Mouse (Mus musculus): Measurements from ENCODE around the gene Rhbdl1. TPM values are rescaled to one million over a fixed set of nuclear protein-coding genes. Genes with fewer than 3 reads are reported as not detected.

The Rhbdl1 gene
- polyA plus RNA-seq (2014; fragmentation: Nextera tagmentation; extraction: Ambion mirVana): 2.7 and 3.2 TPM in 2 replicates

- peaks cover 37% of the 10 kb centered on the region for H3K4me1 ChIP-seq (ENCODE audit: control insufficient read depth, insufficient read depth, low read length)
Measured at GRCm38 (mm10) chr17:25837076-25837410, at the start of gene Rhbdl1. TSS of gene Rhbdl1 (minus strand) at chr17:25837295.

GRCm38 (mm10) chr17:25886806-25887205 lies 49.7 kb upstream of the Rhbdl1 start:
- Histone ChIP-seq H3K9ac (replicated peaks; ENCODE audit: low read depth, low read length) (no peak overlapping the region), H3K9me3 (ENCODE audit: control insufficient read depth, low read depth, low read length) (no peaks in the 10 kb centered on the region), H3K4me2 (replicated peaks; ENCODE audit: low read depth, low read length) (no peak overlapping the region), H3K36me3 (ENCODE audit: control insufficient read depth, insufficient read depth, low read length) (peaks cover 26% of the 10 kb centered on the region), H3K4me3 (ENCODE audit: low read depth, low read length) (no peak overlapping the region), H3K4me1 (ENCODE audit: control insufficient read depth, insufficient read depth, low read length) (no peaks in the 10 kb centered on the region), H3K27ac (ENCODE audit: low read length) (no peak overlapping the region), H3K27me3 (ENCODE audit: control insufficient read depth, insufficient read depth, low read length) (no peaks in the 10 kb centered on the region)
- ATAC-seq (ENCODE audit: insufficient number of reproducible peaks, insufficient read depth, low FRiP score, low read depth): no peak

More at GRCm38 (mm10) chr17:25837076-25837410, at the start of gene Rhbdl1:
- ATAC-seq (ENCODE audit: insufficient number of reproducible peaks, insufficient read depth, low FRiP score, low read depth): no peak
- Histone ChIP-seq H3K27me3 (ENCODE audit: control insufficient read depth, insufficient read depth, low read length) (no peaks in the 10 kb centered on the region), H3K9me3 (ENCODE audit: control insufficient read depth, low read depth, low read length) (no peaks in the 10 kb centered on the region), H3K9ac (replicated peaks; ENCODE audit: low read depth, low read length) (no peak within 1 kb of the TSS; the same call in 1 of the 2 replicates), H3K4me2 (replicated peaks; ENCODE audit: low read depth, low read length) (peak within 1 kb of the TSS; percentile 52), H3K4me3 (ENCODE audit: low read depth, low read length) (peak within 1 kb of the TSS; percentile 20), H3K27ac (ENCODE audit: low read length) (peak within 1 kb of the TSS; percentile 48; the same call in 1 of the 2 replicates), H3K36me3 (ENCODE audit: control insufficient read depth, insufficient read depth, low read length) (peaks cover 48% of the 10 kb centered on the region)
- WGBS: 5% methylated on average over 29 of the region's 29 CpGs

GRCm38 (mm10) chr17:25885636-25886035 lies 48.5 kb upstream of the Rhbdl1 start:
- peaks cover 32% of the 10 kb centered on the region for H3K36me3 ChIP-seq (ENCODE audit: control insufficient read depth, insufficient read depth, low read length)
- 62% methylated on average over 4 of the region's 4 CpGs for WGBS
- H3K27me3 ChIP-seq (ENCODE audit: control insufficient read depth, insufficient read depth, low read length): no peaks in the 10 kb centered on the region
- ATAC-seq (ENCODE audit: insufficient number of reproducible peaks, insufficient read depth, low FRiP score, low read depth): no peak
- no peaks in the 10 kb centered on the region for H3K9me3 ChIP-seq (ENCODE audit: control insufficient read depth, low read depth, low read length)
- H3K4me3 ChIP-seq (ENCODE audit: low read depth, low read length): no peak overlapping the region
- no peaks in the 10 kb centered on the region for H3K4me1 ChIP-seq (ENCODE audit: control insufficient read depth, insufficient read depth, low read length)
- H3K4me2 ChIP-seq (replicated peaks; ENCODE audit: low read depth, low read length): no peak overlapping the region
- H3K27ac ChIP-seq (ENCODE audit: low read length): no peak overlapping the region
- no peak overlapping the region for H3K9ac ChIP-seq (replicated peaks; ENCODE audit: low read depth, low read length)

GRCm38 (mm10) chr17:25883824-25884223 lies 46.7 kb upstream of the Rhbdl1 start:
- no peak overlapping the region for H3K9ac ChIP-seq (replicated peaks; ENCODE audit: low read depth, low read length)
- H3K4me2 ChIP-seq (replicated peaks; ENCODE audit: low read depth, low read length): no peak overlapping the region
- no peak overlapping the region for H3K4me3 ChIP-seq (ENCODE audit: low read depth, low read length)
- no peak for ATAC-seq (ENCODE audit: insufficient number of reproducible peaks, insufficient read depth, low FRiP score, low read depth)
- no peaks in the 10 kb centered on the region for H3K4me1 ChIP-seq (ENCODE audit: control insufficient read depth, insufficient read depth, low read length)
- H3K27ac ChIP-seq (ENCODE audit: low read length): no peak overlapping the region
- no peaks in the 10 kb centered on the region for H3K27me3 ChIP-seq (ENCODE audit: control insufficient read depth, insufficient read depth, low read length)
- 98% methylated on average over 3 of the region's 3 CpGs for WGBS
- peaks cover 27% of the 10 kb centered on the region for H3K36me3 ChIP-seq (ENCODE audit: control insufficient read depth, insufficient read depth, low read length)
- no peaks in the 10 kb centered on the region for H3K9me3 ChIP-seq (ENCODE audit: control insufficient read depth, low read depth, low read length)

DNA sequence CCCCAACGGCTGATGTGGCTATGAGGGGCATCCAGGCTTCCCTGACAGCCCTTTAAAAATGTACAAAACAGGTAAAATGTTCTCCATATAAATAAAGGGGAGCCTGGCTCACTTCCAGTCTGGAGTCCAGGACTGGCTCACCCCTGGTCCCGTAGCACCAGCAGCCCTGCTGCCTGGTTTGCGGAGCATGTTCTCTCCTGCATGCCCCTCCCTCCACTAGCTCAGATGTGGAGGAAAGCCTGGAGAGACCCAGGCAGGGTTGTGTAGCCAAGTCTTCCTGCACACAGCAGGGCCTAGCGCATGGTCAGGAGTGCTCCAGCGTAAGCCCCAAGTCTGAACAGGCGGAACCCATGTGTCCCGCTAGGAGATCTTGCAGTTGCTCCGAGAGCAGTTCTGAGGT lies 46.2 kb upstream of the Rhbdl1 start:
- 84% methylated on average over 8 of the region's 8 CpGs for WGBS
- Histone ChIP-seq H3K9me3 (ENCODE audit: control insufficient read depth, low read depth, low read length) (no peaks in the 10 kb centered on the region), H3K4me2 (replicated peaks; ENCODE audit: low read depth, low read length) (no peak overlapping the region), H3K4me1 (ENCODE audit: control insufficient read depth, insufficient read depth, low read length) (no peaks in the 10 kb centered on the region), H3K27me3 (ENCODE audit: control insufficient read depth, insufficient read depth, low read length) (no peaks in the 10 kb centered on the region), H3K36me3 (ENCODE audit: control insufficient read depth, insufficient read depth, low read length) (peaks cover 33% of the 10 kb centered on the region), H3K4me3 (ENCODE audit: low read depth, low read length) (no peak overlapping the region), H3K9ac (replicated peaks; ENCODE audit: low read depth, low read length) (no peak overlapping the region), H3K27ac (ENCODE audit: low read length) (no peak overlapping the region)
- ATAC-seq (ENCODE audit: insufficient number of reproducible peaks, insufficient read depth, low FRiP score, low read depth): no peak

DNA sequence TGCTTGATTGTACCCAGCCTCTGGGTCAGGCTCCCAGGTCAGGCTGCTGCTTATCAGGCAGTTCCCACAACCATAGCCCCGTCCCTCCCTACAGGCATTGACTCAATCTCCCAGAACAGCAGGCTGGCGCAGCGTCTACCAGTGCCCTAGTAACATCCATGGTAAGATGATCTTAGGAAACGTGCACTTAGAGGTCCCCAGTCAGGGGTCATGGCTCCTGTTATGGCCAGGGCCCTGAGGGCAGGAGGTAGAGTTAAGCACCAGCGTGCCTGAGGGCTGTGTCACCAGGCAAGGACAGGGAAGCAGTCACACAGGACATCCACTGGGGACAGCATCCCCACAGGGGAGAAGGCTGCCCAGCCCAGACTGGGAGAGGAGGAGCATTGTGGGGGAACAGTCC lies 45.2 kb upstream of the Rhbdl1 start:
- no peaks in the 10 kb centered on the region for H3K4me1 ChIP-seq (ENCODE audit: control insufficient read depth, insufficient read depth, low read length)
- H3K36me3 ChIP-seq (ENCODE audit: control insufficient read depth, insufficient read depth, low read length): peaks cover 36% of the 10 kb centered on the region
- no peaks in the 10 kb centered on the region for H3K9me3 ChIP-seq (ENCODE audit: control insufficient read depth, low read depth, low read length)
- H3K9ac ChIP-seq (replicated peaks; ENCODE audit: low read depth, low read length): no peak overlapping the region
- H3K27me3 ChIP-seq (ENCODE audit: control insufficient read depth, insufficient read depth, low read length): no peaks in the 10 kb centered on the region
- H3K4me2 ChIP-seq (replicated peaks; ENCODE audit: low read depth, low read length): no peak overlapping the region
- no peak for ATAC-seq (ENCODE audit: insufficient number of reproducible peaks, insufficient read depth, low FRiP score, low read depth)
- H3K27ac ChIP-seq (ENCODE audit: low read length): no peak overlapping the region
- WGBS: 46% methylated on average over 5 of the region's 5 CpGs
- no peak overlapping the region for H3K4me3 ChIP-seq (ENCODE audit: low read depth, low read length)

DNA sequence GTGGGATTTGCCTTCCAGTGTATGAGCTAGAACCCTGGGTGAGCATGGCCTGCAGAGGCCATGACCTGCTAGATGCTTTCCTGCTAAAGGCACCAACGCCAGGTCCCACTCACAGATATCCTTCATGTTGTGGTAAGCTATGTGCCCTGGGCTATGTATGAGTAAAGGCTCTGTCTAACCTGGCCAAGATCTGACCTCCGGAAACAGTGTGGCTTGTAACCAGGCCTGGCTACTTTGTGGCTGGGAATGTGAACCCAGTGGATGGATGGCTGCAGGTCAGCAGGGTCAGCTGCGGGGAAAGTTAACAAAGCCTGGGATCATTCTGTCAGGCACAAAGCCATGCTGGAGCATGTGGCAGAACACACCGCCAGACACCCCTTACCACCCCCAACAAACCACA lies 44.6 kb upstream of the Rhbdl1 start:
- Histone ChIP-seq H3K4me3 (ENCODE audit: low read depth, low read length) (no peak overlapping the region), H3K4me2 (replicated peaks; ENCODE audit: low read depth, low read length) (no peak overlapping the region), H3K9me3 (ENCODE audit: control insufficient read depth, low read depth, low read length) (no peaks in the 10 kb centered on the region), H3K27me3 (ENCODE audit: control insufficient read depth, insufficient read depth, low read length) (no peaks in the 10 kb centered on the region), H3K27ac (ENCODE audit: low read length) (no peak overlapping the region), H3K9ac (replicated peaks; ENCODE audit: low read depth, low read length) (no peak overlapping the region), H3K36me3 (ENCODE audit: control insufficient read depth, insufficient read depth, low read length) (peaks cover 36% of the 10 kb centered on the region), H3K4me1 (ENCODE audit: control insufficient read depth, insufficient read depth, low read length) (no peaks in the 10 kb centered on the region)
- WGBS: 31% methylated on average over 4 of the region's 4 CpGs
- ATAC-seq (ENCODE audit: insufficient number of reproducible peaks, insufficient read depth, low FRiP score, low read depth): no peak

- Histone ChIP-seq H3K4me3 (ENCODE audit: low read depth, low read length) (no peak overlapping the region), H3K4me2 (replicated peaks; ENCODE audit: low read depth, low read length) (no peak overlapping the region), H3K27me3 (ENCODE audit: control insufficient read depth, insufficient read depth, low read length) (no peaks in the 10 kb centered on the region), H3K9me3 (ENCODE audit: control insufficient read depth, low read depth, low read length) (no peaks in the 10 kb centered on the region), H3K4me1 (ENCODE audit: control insufficient read depth, insufficient read depth, low read length) (peaks cover 6% of the 10 kb centered on the region; the same call in 1 of the 2 replicates), H3K9ac (replicated peaks; ENCODE audit: low read depth, low read length) (no peak overlapping the region), H3K27ac (ENCODE audit: low read length) (no peak overlapping the region), H3K36me3 (ENCODE audit: control insufficient read depth, insufficient read depth, low read length) (peaks cover 36% of the 10 kb centered on the region)
- 15% methylated on average over 5 of the region's 5 CpGs for WGBS
- no peak for ATAC-seq (ENCODE audit: insufficient number of reproducible peaks, insufficient read depth, low FRiP score, low read depth)
Measured at GRCm38 (mm10) chr17:25880913-25881641, 44.0 kb upstream of the Rhbdl1 start.
